Mouse (Mus musculus): ENCODE measurements around the gene Ncln.

The Ncln gene

GRCm38 (mm10) chr10:81467670-81468235, 28.4 kb downstream of the Ncln start:
- in situ Hi-C loops (cut with MboI; ENCODE audit: unreplicated experiment in 2 of 2) = no loop called here

DNA sequence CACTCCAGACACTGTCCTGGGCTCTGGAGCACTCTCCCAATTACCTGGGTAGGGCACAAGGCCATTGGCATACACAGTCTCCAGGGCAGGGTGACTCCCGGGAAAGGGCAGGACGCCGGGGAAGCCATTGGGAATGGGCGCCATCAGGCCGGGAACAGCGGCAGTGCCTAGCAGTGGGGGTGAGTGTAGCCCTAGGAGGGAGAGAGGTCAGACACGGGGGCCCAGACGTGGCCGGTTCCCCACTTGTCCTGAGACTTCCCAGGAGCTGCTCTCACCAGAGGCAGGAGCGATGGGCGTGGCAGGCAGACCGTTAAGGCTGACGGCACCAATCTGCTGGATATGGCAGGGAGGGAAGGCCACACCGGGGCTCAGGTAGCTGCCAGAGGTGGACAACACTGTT, 29.3 kb downstream of the Ncln start:
- in situ Hi-C loops (cut with MboI; ENCODE audit: unreplicated experiment in 2 of 2) = no loop called here

GRCm38 (mm10) chr10:81466066-81466465, 30.1 kb downstream of the Ncln start:
- in situ Hi-C loops (cut with MboI; ENCODE audit: unreplicated experiment in 2 of 2) = no loop called here

GRCm38 (mm10) chr10:81465265-81465645, 30.9 kb downstream of the Ncln start:
- in situ Hi-C loops (cut with MboI; ENCODE audit: unreplicated experiment in 2 of 2) = no loop called here

DNA sequence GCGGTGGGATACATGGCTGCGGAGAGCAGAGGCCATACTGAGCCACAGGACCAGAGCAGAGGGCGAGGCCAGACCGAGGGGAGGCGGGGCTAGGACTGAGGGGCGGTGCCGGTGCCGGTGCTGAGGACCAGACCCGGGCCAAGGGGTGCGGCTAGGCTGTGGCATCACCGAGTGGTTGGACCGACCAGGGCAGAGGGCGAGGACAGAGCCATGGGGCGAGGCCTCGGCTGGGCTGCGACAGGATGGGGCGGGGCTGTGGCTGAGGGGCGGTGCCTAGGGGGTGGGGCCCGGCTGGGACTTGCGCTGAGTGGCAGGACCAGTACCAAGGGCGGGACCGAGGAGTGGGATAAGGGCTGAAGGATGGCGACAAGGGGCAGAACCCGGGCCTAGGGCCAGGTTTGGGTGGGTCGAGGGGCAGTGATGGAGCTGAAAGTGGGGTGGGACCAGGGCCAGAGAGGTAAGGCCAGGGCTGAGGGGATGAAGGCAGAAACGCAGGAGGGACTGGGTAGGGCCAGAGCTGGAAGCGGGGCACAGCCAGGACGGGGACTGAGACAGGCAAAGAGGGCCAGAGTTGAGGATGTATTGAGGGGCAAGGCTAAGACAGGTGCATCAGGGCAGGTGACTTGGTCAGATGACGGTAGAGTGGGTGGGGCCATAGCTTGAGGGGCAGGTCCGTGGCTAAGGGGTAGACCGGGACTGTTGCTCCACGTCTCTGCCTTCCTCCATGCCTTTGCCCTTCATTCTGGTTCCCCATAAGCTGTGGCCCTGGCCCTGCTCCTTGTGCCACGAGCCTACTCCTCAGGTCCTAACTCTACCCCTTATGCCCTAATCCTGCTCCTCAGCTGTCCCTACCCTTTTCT, 31.6 kb downstream of the Ncln start:
- in situ Hi-C loops (cut with MboI; ENCODE audit: unreplicated experiment in 2 of 2) = no loop called here

DNA sequence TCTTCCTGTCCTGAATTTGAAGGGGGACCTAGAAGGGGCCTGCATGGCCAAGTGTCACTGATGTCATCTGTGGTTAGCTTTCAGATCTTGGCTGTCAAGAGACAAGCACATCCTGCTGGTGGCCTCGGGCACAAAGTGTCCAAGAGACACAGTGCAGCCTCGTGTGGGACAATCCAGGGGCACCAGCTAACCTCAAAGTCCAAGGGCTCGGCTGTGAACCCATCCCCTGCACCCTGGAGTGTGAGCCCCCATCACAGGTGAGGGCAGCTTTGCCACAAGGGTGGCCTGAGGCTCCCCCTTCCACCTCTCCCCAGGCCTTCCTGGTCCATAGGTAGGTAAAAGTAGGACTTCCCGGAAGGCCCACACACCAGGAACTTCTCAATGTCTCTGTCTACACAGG, 32.7 kb downstream of the Ncln start:
- in situ Hi-C loops (cut with MboI; ENCODE audit: unreplicated experiment in 2 of 2) = no loop called here

- in situ Hi-C loops (cut with MboI; ENCODE audit: unreplicated experiment in 2 of 2) = no loop called here
These were observed 33.3 kb downstream of the Ncln start for GRCm38 (mm10) chr10:81462917-81463316.

GRCm38 (mm10) chr10:81462415-81462804, 33.8 kb downstream of the Ncln start:
- in situ Hi-C loops (cut with MboI; ENCODE audit: unreplicated experiment in 2 of 2) = no loop called here

- in situ Hi-C loops (cut with MboI; ENCODE audit: unreplicated experiment in 2 of 2) = no loop called here
These were observed 34.3 kb downstream of the Ncln start for GRCm38 (mm10) chr10:81461673-81462414.

DNA sequence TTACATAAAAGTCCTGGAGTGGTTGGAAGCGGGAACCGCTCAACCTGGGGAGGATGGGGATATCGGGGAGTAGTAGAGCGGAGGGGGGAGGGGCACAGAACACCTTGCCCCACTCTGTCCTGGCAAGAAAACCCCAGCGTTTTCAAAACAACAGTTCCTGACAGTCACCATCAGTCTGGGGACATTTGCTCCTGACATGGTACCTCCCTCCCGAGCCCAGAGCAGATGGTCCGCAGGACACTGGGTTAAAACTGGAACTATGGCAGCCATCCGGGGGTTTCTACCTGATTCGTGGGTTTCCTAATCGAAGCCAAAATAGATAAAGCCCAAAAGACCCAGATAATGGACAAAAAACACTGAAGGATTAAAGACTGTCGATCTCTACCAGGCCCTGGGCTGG, 35.2 kb downstream of the Ncln start:
- in situ Hi-C loops (cut with MboI; ENCODE audit: unreplicated experiment in 2 of 2) = no loop called here

- in situ Hi-C loops (cut with MboI; ENCODE audit: unreplicated experiment in 2 of 2) = no loop called here
These were observed 35.7 kb downstream of the Ncln start for GRCm38 (mm10) chr10:81460471-81460870.

DNA sequence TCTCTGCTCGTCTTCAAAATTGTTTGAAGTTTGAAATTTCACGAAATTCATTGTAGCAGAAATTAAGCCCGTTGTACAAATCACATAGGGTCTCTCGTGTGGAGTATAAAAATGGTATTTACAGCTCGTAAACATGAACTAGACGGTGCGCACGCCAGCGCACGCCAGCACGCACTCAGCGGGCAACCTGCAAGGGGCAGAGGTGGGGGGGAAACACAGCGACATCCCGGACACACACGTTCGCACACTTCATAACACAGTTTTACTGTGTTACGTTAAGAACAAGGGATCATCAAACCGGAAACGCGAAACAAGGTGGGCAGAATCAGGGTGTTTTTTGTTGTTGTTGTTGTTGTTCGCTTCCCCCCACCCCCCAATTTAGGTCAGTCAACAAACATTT, 36.8 kb downstream of the Ncln start:
- in situ Hi-C loops (cut with MboI; ENCODE audit: unreplicated experiment in 2 of 2) = no loop called here

DNA sequence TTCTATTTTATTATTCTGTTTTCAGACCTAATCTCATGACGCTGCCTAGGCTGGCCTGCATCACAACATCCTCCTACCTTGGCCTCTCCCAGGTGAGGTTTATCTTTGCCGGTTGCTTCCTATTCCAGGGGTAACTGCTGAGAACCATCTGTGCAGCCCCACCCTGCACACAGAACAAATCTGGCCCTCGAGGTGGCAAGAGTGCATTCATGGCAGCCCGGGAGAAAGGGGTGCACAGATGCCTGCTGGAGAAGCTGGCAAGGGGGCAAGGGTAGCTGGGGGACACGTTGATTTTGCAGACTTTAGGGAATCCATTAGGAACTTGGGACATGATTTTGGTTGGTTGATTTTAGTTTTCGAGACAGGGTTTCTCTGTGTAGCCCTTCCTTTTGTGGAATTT, 37.9 kb downstream of the Ncln start:
- in situ Hi-C loops (cut with MboI; ENCODE audit: unreplicated experiment in 2 of 2) = no loop called here

- in situ Hi-C loops (cut with MboI; ENCODE audit: unreplicated experiment in 2 of 2) = no loop called here
These were observed 38.6 kb downstream of the Ncln start for GRCm38 (mm10) chr10:81457624-81458023.

- in situ Hi-C loops (cut with MboI; ENCODE audit: unreplicated experiment in 2 of 2) = no loop called here
These were observed 39.1 kb downstream of the Ncln start for GRCm38 (mm10) chr10:81456983-81457563.

DNA sequence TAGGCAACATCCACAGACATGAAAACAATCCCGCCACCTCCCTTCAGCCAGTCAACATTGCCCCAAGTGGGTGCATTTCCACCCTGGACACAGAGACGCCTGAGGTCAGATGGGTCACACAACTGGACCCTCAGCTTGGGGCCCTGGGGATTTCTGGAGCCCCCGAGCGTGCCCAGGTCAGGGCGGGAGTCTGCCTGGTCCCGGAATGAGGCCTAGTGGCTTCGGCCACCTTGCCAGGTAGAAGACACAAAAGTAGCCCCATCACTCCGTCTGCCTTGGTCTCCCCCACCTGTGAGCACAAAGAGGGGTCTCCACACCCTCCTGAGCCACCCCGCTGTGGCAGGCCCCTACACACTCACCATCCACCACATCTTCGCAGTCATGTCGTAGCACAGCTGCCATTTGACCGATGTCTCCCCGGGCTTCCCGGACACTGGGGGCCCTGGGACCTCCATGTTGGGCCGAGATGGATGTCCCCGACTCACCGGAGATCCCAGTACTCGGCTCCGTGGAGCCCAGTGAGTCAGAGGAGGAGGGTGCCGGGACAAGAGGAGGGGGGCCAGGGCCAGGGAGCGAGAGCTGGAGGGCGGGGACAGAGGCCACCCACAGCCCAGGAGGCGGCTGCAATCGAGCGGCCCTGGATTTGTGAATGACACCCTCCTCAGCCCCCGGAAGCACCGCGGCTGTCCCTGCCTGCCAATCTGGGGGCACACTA, 40.9 kb downstream of the Ncln start, which contains the start of gene Nfic:
Nfic (minus strand) TSS at position 455 of the 715 bp plus-strand sequence.
- in situ Hi-C loops (cut with MboI; ENCODE audit: unreplicated experiment in 2 of 2) = no loop called here

DNA sequence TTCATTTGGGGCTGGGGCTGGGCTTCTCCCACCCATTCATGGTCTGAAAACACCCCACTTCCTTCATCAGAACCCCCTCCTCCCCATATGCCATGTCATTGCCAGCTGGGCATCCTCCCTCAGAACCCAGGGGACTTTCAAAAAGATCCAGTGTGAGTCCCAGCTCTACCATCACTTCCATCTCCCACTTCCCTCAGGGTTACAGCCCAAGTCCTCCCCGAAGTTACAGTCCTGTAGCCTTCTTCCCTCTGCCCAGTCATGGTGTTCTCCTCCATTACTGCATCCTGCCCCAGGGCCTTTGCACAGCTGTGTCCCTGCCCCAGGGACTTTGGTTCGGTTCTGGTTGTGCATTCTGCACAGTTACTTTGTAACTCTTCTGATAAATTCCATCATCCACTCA, 42.1 kb downstream of the Ncln start:
- in situ Hi-C loops (cut with MboI; ENCODE audit: unreplicated experiment in 2 of 2) = loop anchor here (5.0 kb wide), 2 partner anchors 62 to 247 kb away; partner anchors contain the start of gene Smim24 (in 1 of the 2)

DNA sequence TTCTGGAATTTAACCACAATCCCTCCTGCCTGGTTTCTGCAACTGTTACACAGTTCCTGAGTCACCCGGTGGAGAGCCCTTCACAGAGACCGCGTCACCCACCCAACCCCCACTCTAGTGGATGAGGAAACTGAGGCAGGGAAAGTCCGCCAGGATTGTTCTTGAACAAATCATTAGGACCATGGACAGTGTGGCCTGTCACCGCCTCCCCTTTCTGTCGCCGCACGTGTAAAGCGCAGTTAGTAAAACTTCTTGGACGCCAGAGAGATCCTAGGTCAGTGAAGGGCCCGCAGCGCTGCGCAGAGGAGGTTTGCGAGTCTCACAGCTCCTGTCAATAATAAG, 43.3 kb downstream of the Ncln start:
- in situ Hi-C loops (cut with MboI; ENCODE audit: unreplicated experiment in 2 of 2) = loop anchor here (5.0 kb wide), 2 partner anchors 61 to 246 kb away; partner anchors contain the start of gene Smim24 (in 1 of the 2)

DNA sequence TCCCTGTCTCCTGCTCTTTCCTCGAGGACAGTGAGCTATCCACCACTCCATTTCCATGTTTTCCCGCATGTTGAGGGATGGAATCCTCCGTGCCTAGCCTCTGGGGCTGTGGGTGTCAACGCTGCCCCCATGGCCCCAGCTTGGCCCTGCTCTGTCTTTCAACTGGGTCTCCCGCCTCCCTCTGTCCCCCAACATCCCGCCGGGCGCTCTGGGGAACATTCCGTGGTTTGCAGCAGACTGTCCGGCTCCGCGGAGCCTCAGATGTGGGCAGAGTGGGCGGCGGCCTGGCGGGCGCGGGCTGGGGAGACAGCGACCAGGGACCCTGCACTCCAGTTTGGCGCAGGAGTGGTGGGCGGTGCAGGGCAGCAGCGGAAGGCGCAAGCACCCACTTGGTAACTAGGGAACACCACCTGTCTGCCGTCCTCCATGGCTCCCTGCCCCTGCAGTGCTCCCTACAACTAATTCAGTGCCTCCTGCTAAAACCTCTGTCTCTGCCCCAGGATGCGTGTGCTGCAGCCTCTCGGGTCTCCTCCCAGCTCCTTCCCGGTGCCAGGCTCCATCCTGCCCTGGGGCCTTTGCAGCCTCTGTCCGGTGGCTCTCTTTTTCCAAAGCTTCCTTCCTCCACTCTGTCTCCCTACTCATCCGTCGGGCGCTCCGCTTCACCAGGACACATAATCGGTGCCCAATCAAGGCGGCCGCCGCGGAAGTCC, 43.8 kb downstream of the Ncln start:
- in situ Hi-C loops (cut with MboI; ENCODE audit: unreplicated experiment in 2 of 2) = loop anchor here (5.0 kb wide), 2 partner anchors 60 to 245 kb away; partner anchors contain the start of gene Smim24 (in 1 of the 2)

DNA sequence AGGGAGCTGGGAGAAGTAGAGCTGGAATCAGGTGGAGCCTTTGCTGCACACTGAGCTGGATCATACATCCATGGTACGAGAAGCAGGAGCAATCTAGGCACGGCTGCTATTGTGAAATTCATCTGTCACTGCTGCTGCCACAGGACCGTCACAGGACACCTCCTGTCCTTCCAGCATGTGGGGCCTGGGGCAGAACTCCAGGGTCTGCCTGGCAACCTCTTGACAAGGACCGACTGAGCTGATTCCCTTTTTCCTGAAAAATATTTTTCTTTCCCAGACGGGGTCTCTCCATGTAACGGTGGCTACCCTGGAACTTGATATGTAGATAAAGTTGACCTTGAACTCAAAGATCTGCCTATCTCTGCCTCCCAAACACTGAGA, 44.8 kb downstream of the Ncln start:
- in situ Hi-C loops (cut with MboI; ENCODE audit: unreplicated experiment in 2 of 2) = loop anchor here (5.0 kb wide), 2 partner anchors 59 to 244 kb away; partner anchors contain the start of gene Smim24 (in 1 of the 2)

All from v-Abl transformed pro-B cells (cell line).